Mouse (Mus musculus): ENCODE data around the gene Prss54.

DNA sequence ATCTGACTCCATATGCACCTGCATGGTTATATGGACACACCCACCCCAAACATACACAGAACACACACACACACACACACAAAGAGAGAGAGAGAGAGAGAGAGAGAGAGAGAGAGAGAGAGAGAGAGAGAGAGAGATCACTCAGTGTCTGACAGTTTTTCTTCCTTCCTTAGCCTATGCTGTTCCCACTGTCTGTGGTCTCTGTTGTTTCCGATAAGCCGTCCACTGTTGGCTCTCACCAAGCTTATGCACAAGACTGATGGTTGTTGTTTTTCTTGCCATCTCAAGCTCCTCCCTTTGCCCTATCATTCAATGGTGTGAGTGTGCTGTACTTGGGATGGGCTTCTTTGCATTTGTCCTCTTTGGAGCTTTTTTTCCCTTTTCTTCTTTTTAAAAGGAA is 20.2 kb downstream of the Prss54 start:
- no peak for TF ChIP-seq CTCF (IDR thresholded peaks at IDR 0.05; ENCODE audit: control insufficient read depth, insufficient read depth, insufficient replicate concordance, low read depth, low read length)
- TF ChIP-seq POLR2A (IDR thresholded peaks at IDR 0.05; ENCODE audit: control insufficient read depth, low read depth, low read length), result no peak

Data from testis, adult 2 months (tissue).